ENCODE assay signal across 9 mouse cellular contexts in the genomic region with DNA sequence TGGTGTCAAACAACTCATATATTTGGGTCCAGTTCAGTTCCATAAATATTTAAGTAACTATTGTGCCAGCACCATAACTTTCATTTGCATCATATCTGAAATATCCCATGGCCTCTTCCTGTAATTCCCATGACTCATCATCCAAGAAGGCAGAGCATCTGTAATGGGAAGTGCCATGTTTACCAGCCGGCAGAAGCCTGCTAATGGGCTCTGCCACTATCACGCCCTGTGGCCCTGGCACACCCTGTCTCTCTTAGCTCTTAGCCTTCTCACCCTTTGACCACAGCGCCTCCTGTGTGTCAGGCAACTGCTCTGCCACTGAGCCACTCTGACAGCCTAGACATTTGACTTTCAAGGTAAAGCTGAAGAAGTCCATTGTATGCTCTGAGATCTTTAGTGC. TPM values are rescaled to one million over a fixed set of nuclear protein-coding genes. Genes with fewer than 3 reads are reported as not detected.
A peak's percentile ranks its signal among the peaks of the same experiment; 100 is the strongest.
DNase-seq lines count a peak whose midpoint lies in the region; ATAC-seq lines count a peak whose summit lies in the region.
"Had no signal": no experiment of that assay in that cellular context is flagged by ENCODE, and none has a peak within 500 bp of the region (broad histone marks: within the 10 kb centered on the region; RNA-seq: fewer than 3 reads in every experiment).

No protein-coding gene starts in this region.

- peak; percentile 29 to 38 for DNase-seq in kidney, postnatal 4 days
- DNase-seq in kidney, adult 18-20 months: no peak
- peak; percentile 44 for DNase-seq in thymus, postnatal 4 days
- DNase-seq in thymus, postnatal 36 days: no peak
- peak; percentile 19 for DNase-seq in adrenal gland, postnatal 25 days
- DNase-seq: gastrocnemius, postnatal 14 days had no signal

- ATAC-seq in monocyte, adult 5-6 weeks (replicated peaks; ENCODE audit: insufficient number of reproducible peaks, low FRiP score, low TSS enrichment, poor library complexity, severe bottlenecking): no peak
- no peak for ATAC-seq in activated CD4-positive, CD25-positive, alpha-beta regulatory T cell, adult 4 months
- ATAC-seq: hindbrain, embryonic 16.5 days had no signal

RNA-seq across cellular contexts. Expression of gene Bmper, which starts 3.1 kb away (rescaled TPM):
- total RNA-seq in adrenal gland, postnatal 25 days (2021): 1.8 and 3.2 TPM in 2 replicates
- not detected in 3 replicates for total RNA-seq in monocyte, adult 5-6 weeks (2017)
- polyA plus RNA-seq in activated CD4-positive, CD25-positive, alpha-beta regulatory T cell, adult 4 months (2017; shearing (Covaris generic)): not detected

Comparison
In these comparisons a context has a peak if more than half of its experiments do, and no peak if none do; other contexts are left out.
1. DNase-seq: peak in kidney, postnatal 4 days (2 of 2), thymus, postnatal 4 days (single experiment) and adrenal gland, postnatal 25 days (single experiment); none in kidney, adult 18-20 months (single experiment) and thymus, postnatal 36 days (0 of 2).